Mouse (Mus musculus) neutrophil, adult 65 days (primary cell): Measurements from ENCODE around the gene Gm17428. TPM values are rescaled to one million over a fixed set of nuclear protein-coding genes. Genes with fewer than 3 reads are reported as not detected.

Experiments
- total RNA-seq: library from RNA; stranded (reverse); gene quantifications from 2 replicates; pipeline ENCODE4 v1.2.4, GENCODE M21; 2023

Gene Gm17428
- not detected in 2 replicates for total RNA-seq

GRCm38 (mm10) chr14:54976633-54977032, at the start of gene Gm17428:
Gm17428 (plus strand) TSS chr14:54976933.

GRCm38 (mm10) chr14:54932645-54933150, 44.0 kb upstream of the Gm17428 start, which contains the start of gene Il25:
Il25 (plus strand) TSS chr14:54932695.

GRCm38 (mm10) chr14:54935904-54936830, 40.6 kb upstream of the Gm17428 start, which contains the start of gene Cmtm5:
Cmtm5 (plus strand) TSS chr14:54936261.

GRCm38 (mm10) chr14:54966320-54966977, 10.3 kb upstream of the Gm17428 start, which contains the start of gene Myh6:
Myh6 (minus strand) TSS chr14:54966927.

GRCm38 (mm10) chr14:54994136-54994868, 17.6 kb downstream of the Gm17428 start, which contains the start of gene Myh7:
Myh7 (minus strand) TSS chr14:54994626.

GRCm38 (mm10) chr14:55014991-55015766, 38.4 kb downstream of the Gm17428 start, which contains the start of gene Ngdn:
Ngdn (plus strand) TSS chr14:55015454.

Other genes with a start within 250 kb of the Gm17428 start
- 2.7 and 3.4 TPM in 2 replicates for gene Slc7a8, start 195.0 kb upstream of the Gm17428 start, total RNA-seq
- gene Rnf212b, start 162.8 kb upstream of the Gm17428 start, total RNA-seq = not detected in 2 replicates
- gene Homez, start 106.0 kb upstream of the Gm17428 start, total RNA-seq = 7.4 and 9.4 TPM in 2 replicates
- gene Ppp1r3e, start 99.4 kb upstream of the Gm17428 start, total RNA-seq = 1.4 and 1.8 TPM in 2 replicates
- gene Bcl2l2, start 93.6 kb upstream of the Gm17428 start, total RNA-seq = 5.9 and 9.7 TPM in 2 replicates
- gene Gm20521, start 93.5 kb upstream of the Gm17428 start, total RNA-seq = 1.8 and 1.9 TPM in 2 replicates
- 133 and 150 TPM in 2 replicates for gene Pabpn1, start 84.4 kb upstream of the Gm17428 start, total RNA-seq
- 0.32 and 0.51 TPM in 2 replicates for gene Slc22a17, start 63.8 kb upstream of the Gm17428 start, total RNA-seq
- not detected in 2 replicates for gene Efs, start 50.8 kb upstream of the Gm17428 start, total RNA-seq
- gene Il25, start 44.2 kb upstream of the Gm17428 start, total RNA-seq = not detected in 2 replicates
- not detected in 2 replicates for gene Cmtm5, start 40.7 kb upstream of the Gm17428 start, total RNA-seq
- gene Myh6, start 10.0 kb upstream of the Gm17428 start, total RNA-seq = not detected in 2 replicates
- not detected in 2 replicates for gene Myh7, start 17.7 kb downstream of the Gm17428 start, total RNA-seq
- gene Ngdn, start 38.5 kb downstream of the Gm17428 start, total RNA-seq = 56.7 and 62.3 TPM in 2 replicates
- 1.1 and 1.4 TPM in 2 replicates for gene Zfhx2, start 115.4 kb downstream of the Gm17428 start, total RNA-seq
- 2.2 and 2.6 TPM in 2 replicates for gene Thtpa, start 117.9 kb downstream of the Gm17428 start, total RNA-seq
- gene Ap1g2, start 129.7 kb downstream of the Gm17428 start, total RNA-seq = 39.9 and 41.1 TPM in 2 replicates
- not detected in 2 replicates for gene Jph4, start 140.0 kb downstream of the Gm17428 start, total RNA-seq
- not detected in 2 replicates for gene Dhrs2, start 245.1 kb downstream of the Gm17428 start, total RNA-seq